Mouse (Mus musculus): ENCODE data around the gene Ampd1.

DNA sequence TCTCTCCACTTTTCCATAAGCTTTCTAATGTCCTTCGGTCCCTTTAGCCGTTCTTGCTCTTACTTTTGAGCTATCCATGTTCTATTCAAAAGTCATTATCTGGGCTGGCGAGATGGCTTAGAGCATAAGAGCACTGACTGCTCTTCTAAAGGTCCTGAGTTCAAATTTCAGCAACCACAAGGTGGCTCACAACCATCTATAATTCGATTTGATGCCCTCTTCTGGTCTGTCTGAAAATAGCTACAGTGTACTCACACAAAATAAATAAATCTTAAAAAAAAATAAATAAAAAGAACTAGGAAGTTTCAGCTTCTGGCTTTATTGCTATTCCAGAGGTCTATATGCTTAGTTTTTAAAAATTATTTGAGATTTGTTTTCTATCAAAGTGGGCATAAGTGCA lies 74.0 kb downstream of the Ampd1 start:
- TF ChIP-seq POLR2A (IDR thresholded peaks at IDR 0.05; ENCODE audit: control insufficient read depth in 1 of 2, insufficient read depth in 1 of 2, low read depth in 1 of 2, low read length in 2 of 2, poor library complexity in 1 of 2) (no peak), SIN3A (IDR thresholded peaks at IDR 0.05; ENCODE audit: low read length) (no peak), CTCF (IDR thresholded peaks at IDR 0.05 in 2 of 3, conservative IDR thresholded peaks at IDR 0.05 in 1 of 3; ENCODE audit: control insufficient read depth in 1 of 3, insufficient read depth in 1 of 3, low read depth in 2 of 3, low read length in 3 of 3, poor library complexity in 1 of 3, severe bottlenecking in 1 of 3) (peak in 1 of 3 experiments; percentile 60; a peak in 2 of 6 replicates)
